Mouse (Mus musculus): ENCODE measurements around the gene Gm20708.

GRCm38 (mm10) chr11:117790703-117791440, 18.6 kb upstream of the Gm20708 start:
- TF ChIP-seq POLR2A (IDR thresholded peaks at IDR 0.05; ENCODE audit: control insufficient read depth, low read depth, low read length) (no peak), CTCF (IDR thresholded peaks at IDR 0.05; ENCODE audit: control insufficient read depth, insufficient read depth, insufficient replicate concordance, low read depth, low read length) (no peak)
